Mouse (Mus musculus) sigmoid colon, adult 10 weeks (tissue): Measurements from ENCODE around the gene Acot2. TPM values are rescaled to one million over a fixed set of nuclear protein-coding genes. Genes with fewer than 3 reads are reported as not detected.

Source experiments
- polyA plus RNA-seq: library from polyadenylated mRNA; stranded (reverse); fragments of 350-450 nt; fragmentation: Illumina TruSeq; extraction: RNeasy Lipid Tissue Mini Kit (QIAGEN cat#74804); gene quantifications from one replicate; pipeline ENCODE4 v1.2.3, GENCODE M21; 2014; ENCODE audit warnings: low read depth, low replicate concordance

The Acot2 gene
- polyA plus RNA-seq = 0.82 TPM

DNA sequence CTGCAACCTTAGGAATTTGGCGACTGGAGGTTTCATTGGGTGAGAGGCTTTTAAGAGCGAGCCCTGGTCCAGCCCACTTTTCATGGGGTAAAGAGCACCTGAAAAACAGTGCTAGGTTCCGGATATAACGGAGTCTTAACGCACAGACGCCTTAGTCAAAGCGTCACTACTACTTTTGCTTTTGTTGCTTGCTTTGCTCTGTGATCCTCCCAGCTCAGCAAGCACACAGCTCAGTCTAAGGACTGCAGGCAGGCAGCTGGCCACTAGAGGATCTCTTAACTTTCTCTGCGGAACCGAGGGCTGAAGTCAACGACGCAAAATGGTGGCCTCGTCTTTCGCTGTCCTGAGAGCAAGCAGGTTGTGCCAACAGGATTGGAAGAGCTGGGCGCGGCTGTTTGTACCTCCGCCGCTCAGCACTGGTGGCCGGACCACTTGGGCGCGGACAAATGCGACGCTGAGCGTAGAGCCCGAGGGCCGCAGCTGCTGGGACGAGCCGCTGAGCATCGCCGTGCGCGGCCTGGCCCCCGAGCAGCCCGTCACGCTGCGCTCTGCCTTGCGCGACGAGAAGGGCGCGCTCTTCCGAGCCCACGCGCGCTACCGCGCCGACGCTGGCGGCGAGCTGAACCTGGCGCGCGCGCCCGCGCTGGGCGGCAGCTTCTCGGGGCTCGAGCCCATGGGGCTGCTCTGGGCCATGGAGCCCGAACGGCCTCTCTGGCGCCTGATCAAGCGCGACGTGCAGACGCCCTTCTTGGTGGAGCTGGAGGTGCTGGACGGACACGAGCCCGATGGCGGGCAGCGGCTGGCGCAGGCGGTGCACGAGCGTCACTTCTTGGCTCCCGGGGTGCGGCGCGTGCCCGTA is at the start of gene Acot2:
Gene Acot2 (plus strand): TSS at position 279 of the 859 bp plus-strand sequence.

GRCm38 (mm10) chr12:83950493-83950839 is 37.2 kb upstream of the Acot2 start, which contains the start of gene Riox1:
Gene Riox1 (plus strand): TSS chr12:83950608.

GRCm38 (mm10) chr12:83984752-83985151 is 2.9 kb upstream of the Acot2 start, which contains the start of gene Heatr4:
Gene Heatr4 (minus strand): TSS chr12:83984852.

DNA sequence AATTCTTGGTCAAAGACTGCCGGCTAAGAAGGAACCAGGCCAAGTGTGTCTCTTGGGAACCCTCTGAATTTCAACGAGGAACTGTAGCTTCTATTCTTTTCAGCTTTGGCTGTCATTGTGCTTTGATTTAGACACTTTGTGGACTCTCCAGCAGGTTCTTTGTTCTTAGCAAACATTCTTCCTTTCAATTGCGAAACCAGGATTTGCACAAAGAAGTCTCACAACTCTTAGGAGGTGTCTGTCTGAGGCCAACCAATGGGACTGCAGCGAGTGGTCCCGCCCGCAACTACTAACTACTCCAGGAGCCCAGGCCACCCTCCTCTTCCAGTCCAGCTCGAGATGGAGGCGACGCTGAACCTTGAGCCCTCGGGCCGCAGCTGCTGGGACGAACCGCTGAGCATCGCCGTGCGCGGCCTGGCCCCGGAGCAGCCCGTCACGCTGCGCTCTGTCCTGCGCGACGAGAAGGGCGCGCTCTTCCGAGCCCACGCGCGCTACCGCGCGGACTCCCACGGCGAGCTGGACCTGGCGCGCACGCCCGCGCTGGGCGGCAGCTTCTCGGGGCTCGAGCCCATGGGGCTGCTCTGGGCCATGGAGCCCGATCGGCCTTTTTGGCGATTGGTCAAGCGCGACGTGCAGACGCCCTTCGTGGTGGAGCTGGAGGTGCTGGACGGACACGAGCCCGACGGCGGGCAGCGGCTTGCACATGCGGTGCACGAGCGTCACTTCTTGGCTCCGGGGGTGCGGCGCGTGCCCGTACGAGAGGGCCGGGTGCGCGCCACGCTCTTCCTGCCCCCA is 21.7 kb downstream of the Acot2 start, which contains the start of gene Acot1:
Gene Acot1 (plus strand): TSS at position 320 of the 795 bp plus-strand sequence.

GRCm38 (mm10) chr12:84038241-84038640 is 50.6 kb downstream of the Acot2 start, which contains the start of gene Acot4:
Gene Acot4 (plus strand): TSS chr12:84038379.

DNA sequence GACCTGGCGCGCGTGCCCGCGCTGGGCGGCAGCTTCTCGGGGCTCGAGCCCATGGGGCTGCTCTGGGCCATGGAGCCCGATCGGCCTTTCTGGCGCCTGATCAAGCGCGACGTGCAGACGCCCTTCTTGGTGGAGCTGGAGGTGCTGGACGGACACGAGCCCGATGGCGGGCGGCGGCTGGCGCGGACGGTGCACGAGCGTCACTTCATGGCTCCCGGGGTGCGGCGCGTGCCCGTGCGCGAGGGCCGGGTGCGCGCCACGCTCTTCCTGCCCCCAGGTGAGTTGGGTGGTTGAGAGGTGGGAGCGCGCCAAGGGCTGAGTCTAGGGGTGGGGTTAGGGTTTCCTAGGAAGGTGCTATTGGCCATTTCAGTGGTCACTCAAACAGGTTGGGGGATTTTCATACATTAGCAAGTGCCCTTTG is 51.0 kb downstream of the Acot2 start, which contains the start of gene Gm49366:
Gene Gm49366 (plus strand): TSS at position 245 of the 421 bp plus-strand sequence.

Other genes with a start within 250 kb of the Acot2 start
- gene Papln, start 224.2 kb upstream of the Acot2 start, polyA plus RNA-seq = 0.19 TPM
- gene Numb, start 65.9 kb upstream of the Acot2 start, polyA plus RNA-seq = 35.4 TPM
- 1.7 TPM for gene Riox1, start 37.3 kb upstream of the Acot2 start, polyA plus RNA-seq
- not detected for gene Heatr4, start 3.0 kb upstream of the Acot2 start, polyA plus RNA-seq
- gene Acot1, start 21.6 kb downstream of the Acot2 start, polyA plus RNA-seq = 7.6 TPM
- gene Acot4, start 50.5 kb downstream of the Acot2 start, polyA plus RNA-seq = 10.4 TPM
- not detected for gene Gm49366, start 51.1 kb downstream of the Acot2 start, polyA plus RNA-seq
- not detected for gene Acot3, start 64.3 kb downstream of the Acot2 start, polyA plus RNA-seq
- gene Acot5, start 81.5 kb downstream of the Acot2 start, polyA plus RNA-seq = not detected
- 8.3 TPM for gene Acot6, start 112.8 kb downstream of the Acot2 start, polyA plus RNA-seq
- 13.6 TPM for gene Dnal1, start 126.5 kb downstream of the Acot2 start, polyA plus RNA-seq
- not detected for gene Pnma1, start 160.6 kb downstream of the Acot2 start, polyA plus RNA-seq
- 17.7 TPM for gene Elmsan1, start 231.0 kb downstream of the Acot2 start, polyA plus RNA-seq